Mouse (Mus musculus): ENCODE data around the gene I830077J02Rik.
"Not testable (repeated sequence)": the region's sequence is repeated elsewhere in the genome, so short reads cannot be mapped to it uniquely, and the experiment has no call there.

- not testable (repeated sequence) for TF ChIP-seq CTCF, EP300 (IDR thresholded peaks at IDR 0.05; ENCODE audit: low read depth)
Observed at GRCm38 (mm10) chr3:105920743-105921142, 11.7 kb downstream of the I830077J02Rik start.
